Mouse (Mus musculus) kidney, adult 2 months (tissue): ENCODE data around the gene Tmc7.

ENCODE experiments used
- CTCF ChIP-seq: fragments of 200-500 bp; conservative IDR thresholded peaks from 2 replicates; pipeline ENCODE4 v1.5.1; 2011; ENCODE audit warnings: low read depth, mild to moderate bottlenecking, control low read depth, low read length, moderate library complexity, mixed read lengths; ENCODE audit not compliant: insufficient read depth, insufficient read length
- POLR2A ChIP-seq: fragments of 200-500 bp; IDR thresholded peaks from one replicate; pipeline ENCODE4 v1.6.1; 2011; ENCODE audit warnings: low read depth, low read length, control low read depth

DNA sequence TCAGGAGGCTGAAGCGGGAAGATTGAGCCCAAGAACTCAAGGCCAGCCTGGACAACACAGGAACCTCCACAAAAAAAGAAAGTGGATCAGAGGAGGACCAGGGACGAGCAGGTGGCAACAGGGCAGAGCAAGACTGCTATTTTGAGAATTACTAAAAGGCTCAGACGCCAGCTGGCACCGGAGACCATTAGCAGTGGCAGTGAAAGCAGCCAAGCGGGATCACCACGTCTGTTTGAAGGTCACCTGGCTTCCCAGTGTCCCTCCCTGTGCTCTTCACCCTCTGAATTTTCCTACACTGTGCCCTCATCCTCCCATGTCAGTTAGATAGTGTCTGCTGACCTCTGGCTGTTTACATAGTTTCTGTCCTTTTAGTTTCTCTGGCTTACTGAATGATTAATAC, 1.3 kb upstream of the Tmc7 start:
- TF ChIP-seq CTCF (no peak; the same call in 1 of the 2 replicates), POLR2A (no peak)
